Mouse (Mus musculus) cerebellum, postnatal 4 days (tissue): ENCODE results near the gene B2m.

Source experiments
- DNase-seq, 2 experiments: peaks; one replicate each; pipeline ENCODE4 v3.0.0; 2022; ENCODE audit warnings: low spot score in 2 of 2, mixed read lengths in 1 of 2

The B2m gene

GRCm38 (mm10) chr2:122149316-122149715 is 1.8 kb downstream of the B2m start:
- no peak for DNase-seq

- no peak for DNase-seq
These were observed 2.2 kb downstream of the B2m start for GRCm38 (mm10) chr2:122149716-122150115.

- DNase-seq: no peak
These were observed 3.7 kb downstream of the B2m start for GRCm38 (mm10) chr2:122151221-122151620.

GRCm38 (mm10) chr2:122152850-122153249 is 5.4 kb downstream of the B2m start:
- no peak for DNase-seq

- no peak for DNase-seq
These were observed 6.3 kb downstream of the B2m start for GRCm38 (mm10) chr2:122153681-122154365.

- DNase-seq: no peak
These were observed 7.0 kb downstream of the B2m start for GRCm38 (mm10) chr2:122154479-122154878.

- no peak for DNase-seq
These were observed 7.8 kb downstream of the B2m start for GRCm38 (mm10) chr2:122155292-122155691.

GRCm38 (mm10) chr2:122156051-122156700 is 8.7 kb downstream of the B2m start:
- DNase-seq: no peak

GRCm38 (mm10) chr2:122157561-122157960 is 10.1 kb downstream of the B2m start:
- no peak for DNase-seq

GRCm38 (mm10) chr2:122158362-122158802 is 10.9 kb downstream of the B2m start:
- DNase-seq: no peak

GRCm38 (mm10) chr2:122159667-122160066 is 12.2 kb downstream of the B2m start:
- DNase-seq: no peak

GRCm38 (mm10) chr2:122160680-122161079 is 13.2 kb downstream of the B2m start, which contains the start of gene Trim69:
TSS of gene Trim69 (plus strand) at chr2:122160700.
- peak; percentile 53 to 80 for DNase-seq

GRCm38 (mm10) chr2:122161542-122161941 is 14.1 kb downstream of the B2m start:
- no peak for DNase-seq

- no peak for DNase-seq
These were observed 15.0 kb downstream of the B2m start for GRCm38 (mm10) chr2:122162529-122162928.

- DNase-seq: no peak
These were observed 16.1 kb downstream of the B2m start for GRCm38 (mm10) chr2:122163430-122164195.

GRCm38 (mm10) chr2:122164293-122164692 is 16.8 kb downstream of the B2m start:
- no peak for DNase-seq

- DNase-seq: no peak
These were observed 23.8 kb downstream of the B2m start for GRCm38 (mm10) chr2:122171292-122171691.

GRCm38 (mm10) chr2:122172188-122172587 is 24.7 kb downstream of the B2m start:
- DNase-seq: no peak

- DNase-seq: no peak
These were observed 32.8 kb downstream of the B2m start for GRCm38 (mm10) chr2:122180051-122180822.

GRCm38 (mm10) chr2:122185086-122185485 is 37.6 kb downstream of the B2m start:
- no peak for DNase-seq

- DNase-seq: no peak
These were observed 38.6 kb downstream of the B2m start, which contains the start of the genes Patl2 and Terb2 for GRCm38 (mm10) chr2:122186106-122186505. TSS of gene Patl2 (minus strand) at chr2:122186189. TSS of gene Terb2 (plus strand) at chr2:122186272.

GRCm38 (mm10) chr2:122186751-122187150 is 39.3 kb downstream of the B2m start:
- no peak for DNase-seq
